Mouse (Mus musculus): ENCODE measurements around the gene Lrp10. TPM values are rescaled to one million over a fixed set of nuclear protein-coding genes. Genes with fewer than 3 reads are reported as not detected.

Lrp10 gene
- polyA plus RNA-seq (2017; shearing (Covaris generic)), result 182 TPM

GRCm38 (mm10) chr14:54463959-54464292, at the start of gene Lrp10:
Gene Lrp10, plus strand, starts transcription at chr14:54464137.

GRCm38 (mm10) chr14:54417623-54418081, 46.3 kb upstream of the Lrp10 start, which contains the start of gene Slc7a7:
Gene Slc7a7, minus strand, starts transcription at chr14:54417780.

DNA sequence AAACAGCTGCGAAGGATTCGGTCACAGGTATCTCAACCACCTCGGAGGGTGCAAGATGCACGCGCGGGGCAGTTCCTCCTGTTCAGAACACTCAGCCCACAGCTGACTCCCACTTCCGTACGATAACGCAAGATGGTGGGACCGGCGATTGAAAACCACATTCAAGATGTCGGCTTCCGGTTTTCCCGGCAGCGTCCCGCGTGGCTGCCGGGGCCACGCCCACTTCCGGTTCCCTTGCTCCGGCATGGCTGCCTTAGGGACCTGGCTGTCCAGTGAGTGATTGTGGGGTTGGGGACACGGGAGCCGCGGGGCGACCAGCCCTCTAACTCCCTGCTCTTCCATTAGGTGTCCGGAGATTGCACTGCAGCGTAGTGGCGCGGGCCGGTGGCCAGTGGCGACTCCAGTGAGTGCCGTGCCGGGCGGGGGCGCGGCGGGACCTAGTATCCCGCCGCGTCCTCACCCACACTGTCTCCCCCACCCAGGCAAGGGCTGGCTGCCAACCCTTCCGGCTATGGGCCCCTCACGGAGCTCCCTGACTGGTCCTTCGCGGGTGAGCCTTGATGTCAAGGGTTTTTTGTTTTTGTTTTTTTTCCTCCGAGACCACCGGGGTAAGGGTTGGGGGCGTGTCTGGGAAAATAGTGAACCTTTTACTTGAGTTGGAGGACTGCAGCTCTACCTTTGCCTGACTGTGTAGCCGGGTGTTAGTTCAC, 37.1 kb upstream of the Lrp10 start, which contains the start of gene Mrpl52:
Mrpl52 (plus strand) TSS at position 221 of the 710 bp plus-strand sequence.

GRCm38 (mm10) chr14:54431334-54432077, 32.4 kb upstream of the Lrp10 start, which contains the start of gene Mmp14:
Gene Mmp14, plus strand, starts transcription at chr14:54431612.

GRCm38 (mm10) chr14:54475941-54476844, 12.3 kb downstream of the Lrp10 start, which contains the start of gene Rem2:
Gene Rem2, plus strand, starts transcription at chr14:54476100.

Other genes with a start within 250 kb of the Lrp10 start
- gene Dad1, start 210.0 kb upstream of the Lrp10 start, polyA plus RNA-seq (2017; shearing (Covaris generic)), result 421 TPM
- 3.4 TPM for gene Abhd4, start 209.9 kb upstream of the Lrp10 start, polyA plus RNA-seq (2017; shearing (Covaris generic))
- gene Olfr49, start 179.2 kb upstream of the Lrp10 start, polyA plus RNA-seq (2017; shearing (Covaris generic)), result 0.11 TPM
- gene Oxa1l, start 103.3 kb upstream of the Lrp10 start, polyA plus RNA-seq (2017; shearing (Covaris generic)), result 51.3 TPM
- gene Slc7a7, start 46.4 kb upstream of the Lrp10 start, polyA plus RNA-seq (2017; shearing (Covaris generic)), result 1.2 TPM
- 69.2 TPM for gene Mrpl52, start 37.2 kb upstream of the Lrp10 start, polyA plus RNA-seq (2017; shearing (Covaris generic))
- gene Mmp14, start 32.5 kb upstream of the Lrp10 start, polyA plus RNA-seq (2017; shearing (Covaris generic)), result 0.49 TPM
- not detected for gene Rem2, start 12.0 kb downstream of the Lrp10 start, polyA plus RNA-seq (2017; shearing (Covaris generic))
- 32.4 TPM for gene Prmt5, start 53.4 kb downstream of the Lrp10 start, polyA plus RNA-seq (2017; shearing (Covaris generic))
- gene Haus4, start 90.5 kb downstream of the Lrp10 start, polyA plus RNA-seq (2017; shearing (Covaris generic)), result 23.9 TPM
- gene Ajuba, start 113.4 kb downstream of the Lrp10 start, polyA plus RNA-seq (2017; shearing (Covaris generic)), result not detected
- gene 4931414P19Rik, start 141.9 kb downstream of the Lrp10 start, polyA plus RNA-seq (2017; shearing (Covaris generic)), result 0.90 TPM
- 122 TPM for gene Psmb5, start 153.9 kb downstream of the Lrp10 start, polyA plus RNA-seq (2017; shearing (Covaris generic))
- 0.07 TPM for gene Psmb11, start 157.3 kb downstream of the Lrp10 start, polyA plus RNA-seq (2017; shearing (Covaris generic))
- gene Gm17606, start 176.8 kb downstream of the Lrp10 start, polyA plus RNA-seq (2017; shearing (Covaris generic)), result not detected
- gene Cdh24, start 177.2 kb downstream of the Lrp10 start, polyA plus RNA-seq (2017; shearing (Covaris generic)), result 3.2 TPM
- gene 1700123O20Rik, start 222.1 kb downstream of the Lrp10 start, polyA plus RNA-seq (2017; shearing (Covaris generic)), result 72.4 TPM
- 153 TPM for gene Acin1, start 222.8 kb downstream of the Lrp10 start, polyA plus RNA-seq (2017; shearing (Covaris generic))
- not detected for gene Gm29776, start 234.7 kb downstream of the Lrp10 start, polyA plus RNA-seq (2017; shearing (Covaris generic))
- not detected for gene Cebpe, start 248.0 kb downstream of the Lrp10 start, polyA plus RNA-seq (2017; shearing (Covaris generic))